Mouse (Mus musculus) lung, adult 2 months (tissue): ENCODE results near the gene Nsdhl.

Experiments used
- CTCF ChIP-seq: fragments of 200-500 bp; IDR thresholded peaks from 2 replicates; pipeline ENCODE4 v1.5.1; 2011; ENCODE audit warnings: mild to moderate bottlenecking, low read length, control low read depth; ENCODE audit not compliant: insufficient read depth
- POLR2A ChIP-seq: fragments of 200-500 bp; IDR thresholded peaks from 2 replicates; pipeline ENCODE4 v1.6.1; 2011; ENCODE audit warnings: low read depth, mild to moderate bottlenecking, control low read depth, low read length, borderline replicate concordance; ENCODE audit errors: extremely low read depth

DNA sequence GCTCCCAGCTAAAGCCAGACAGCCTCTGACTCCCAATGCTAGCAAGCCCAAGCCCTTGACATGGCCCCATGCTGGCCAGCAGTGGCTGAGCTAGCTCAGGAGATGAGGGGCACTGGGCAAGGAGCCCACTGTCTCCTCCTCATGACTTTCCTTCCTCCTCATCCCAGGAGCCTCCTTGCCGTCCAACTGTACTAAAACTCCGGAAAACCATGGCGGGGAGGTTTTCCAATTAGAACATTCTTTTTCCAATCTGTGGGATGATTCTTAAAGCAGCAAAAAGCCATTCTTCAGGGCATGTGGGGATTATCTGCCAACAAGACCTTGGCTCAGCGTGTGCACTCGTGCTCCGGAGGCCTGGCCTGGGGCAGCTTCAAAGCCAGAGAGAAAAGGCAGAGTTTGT lies 64.5 kb downstream of the Nsdhl start:
- TF ChIP-seq CTCF (no peak), POLR2A (no peak)
